Mouse (Mus musculus) stomach, postnatal 0 days (tissue): ENCODE measurements around the gene Bri3.

ENCODE experiments used
- CTCF ChIP-seq: IDR thresholded peaks from 2 replicates; pipeline ENCODE4 v1.5.1; 2016; ENCODE audit warnings: antibody characterized with exemption, low read depth, mild to moderate bottlenecking, moderate library complexity
- EP300 ChIP-seq: optimal IDR thresholded peaks from 2 replicates; pipeline ENCODE3; 2016; ENCODE audit warnings: antibody characterized with exemption

DNA sequence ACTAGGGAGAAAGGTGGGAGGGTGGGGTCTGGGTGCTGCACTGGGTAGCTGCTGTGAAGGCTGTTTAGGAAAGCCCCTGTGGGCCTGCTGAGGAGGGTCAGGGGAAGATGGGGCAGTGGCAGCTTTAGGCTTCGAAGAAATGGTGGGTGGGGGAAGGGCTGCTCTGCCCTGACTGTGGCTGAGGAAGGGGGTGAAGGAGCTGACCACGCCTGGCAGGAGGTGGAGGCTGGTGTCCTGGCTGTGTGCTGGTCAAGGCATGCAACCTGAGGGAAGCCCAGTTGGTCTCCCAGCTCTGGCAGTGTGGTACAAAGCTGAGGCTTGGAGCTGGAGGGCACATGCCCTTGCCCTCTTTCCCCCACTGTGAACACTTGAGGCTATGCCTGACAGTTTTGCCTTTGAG is 14.4 kb downstream of the Bri3 start:
- no peak for TF ChIP-seq CTCF
- no peak for TF ChIP-seq EP300
